Mouse (Mus musculus) layer of hippocampus, adult 8-10 months (tissue): Measurements from ENCODE around the gene Tspan18. TPM values are rescaled to one million over a fixed set of nuclear protein-coding genes. Genes with fewer than 3 reads are reported as not detected.

Experiments
- DNase-seq, 2 experiments: peaks; one replicate each; pipeline ENCODE4 v3.0.0; 2022; ENCODE audit warnings: low spot score in 2 of 2
- total RNA-seq, 4 experiments: library from RNA; stranded (reverse); gene quantifications; 2 replicates each; pipeline ENCODE4 v1.2.4; 2022

Gene Tspan18
- total RNA-seq, 4 experiments from 2014 or later: 20.9 to 31.4 (median 27.3) TPM

- DNase-seq: no peak
Measured at GRCm38 (mm10) chr2:93266565-93267169, 67.6 kb downstream of the Tspan18 start.

DNA sequence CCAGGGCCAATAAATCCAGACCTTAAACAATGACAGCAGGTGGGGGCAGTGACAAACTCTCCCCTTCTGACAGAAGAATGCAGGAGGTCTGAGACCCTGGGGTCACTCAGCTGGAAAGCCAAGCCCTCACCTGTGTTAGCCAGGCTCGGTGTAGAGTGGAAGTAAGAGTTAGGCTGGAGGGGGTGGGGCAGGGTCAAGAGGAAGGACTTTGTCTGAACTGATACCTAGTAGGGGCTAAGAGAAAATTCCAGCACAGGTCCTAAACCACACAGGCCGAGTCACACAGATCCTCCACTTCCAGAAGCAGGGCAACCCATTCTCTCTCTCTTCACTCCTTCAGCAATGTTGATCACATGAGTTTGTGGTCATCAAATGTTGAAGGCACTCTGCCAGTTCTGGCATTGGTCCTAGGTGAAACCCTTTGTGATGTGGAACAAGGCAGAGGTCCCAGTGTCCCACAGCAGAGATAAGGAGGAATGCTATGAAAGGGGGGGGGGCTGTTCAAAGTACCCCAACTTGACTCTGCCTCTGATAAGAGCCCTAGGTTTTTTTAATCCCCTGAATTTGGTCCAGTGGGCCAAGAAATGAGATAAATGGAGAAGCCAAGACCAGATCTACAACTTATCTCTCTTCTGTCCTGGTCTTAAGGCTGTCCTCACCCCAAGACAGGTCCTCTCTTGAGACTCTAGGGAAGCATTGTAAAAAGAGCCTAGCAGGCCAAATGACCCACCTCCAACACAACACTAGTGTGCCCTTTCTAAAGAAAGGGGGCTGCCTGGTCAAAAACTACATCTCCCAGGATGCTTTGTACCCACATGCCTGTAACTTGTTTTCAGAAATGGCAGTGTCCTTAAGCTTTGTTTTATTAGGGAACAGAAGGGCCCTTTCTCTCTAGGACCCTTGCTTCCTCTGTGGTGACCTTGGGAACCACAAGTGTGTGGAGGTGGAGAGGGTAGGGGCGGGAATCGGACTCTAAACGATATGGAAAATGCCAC lies 71.7 kb downstream of the Tspan18 start:
- DNase-seq: no peak

DNA sequence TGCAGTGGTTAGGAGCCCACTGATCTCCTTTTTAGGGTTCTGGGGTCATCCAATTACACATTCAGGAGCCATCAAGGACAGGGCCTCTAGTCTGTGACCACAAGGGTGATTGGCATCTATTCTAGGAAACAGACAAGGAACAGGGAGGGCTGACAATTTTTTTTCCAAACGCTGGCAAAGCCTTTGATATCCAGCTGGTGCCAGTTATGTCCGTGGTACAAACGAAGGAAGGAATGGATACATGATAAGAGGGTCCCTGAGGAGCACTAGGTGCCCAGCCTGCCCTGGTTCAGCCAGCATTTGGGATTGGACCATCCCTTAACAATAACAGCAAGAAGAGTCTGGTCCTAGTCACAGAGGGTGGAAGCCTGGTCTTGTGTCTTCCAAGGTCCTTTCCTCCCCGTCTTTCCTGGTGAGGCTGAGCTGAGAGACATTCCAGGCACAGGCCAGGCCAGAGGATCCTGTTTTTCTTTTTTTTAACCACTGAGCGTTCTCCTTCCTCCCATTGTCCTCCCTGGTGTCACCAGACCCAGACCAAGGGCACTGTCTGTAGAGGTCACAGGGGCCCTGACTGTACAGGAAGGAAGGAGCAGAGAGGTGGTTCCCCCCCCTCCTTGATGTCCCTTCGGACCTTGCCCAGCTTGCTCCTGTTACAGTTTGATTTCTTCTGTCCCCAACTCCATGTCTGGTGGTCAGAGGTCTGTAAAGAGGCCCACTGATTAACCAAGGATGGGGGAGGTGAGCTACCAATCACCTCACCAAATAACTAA lies 72.6 kb downstream of the Tspan18 start:
- no peak for DNase-seq

DNA sequence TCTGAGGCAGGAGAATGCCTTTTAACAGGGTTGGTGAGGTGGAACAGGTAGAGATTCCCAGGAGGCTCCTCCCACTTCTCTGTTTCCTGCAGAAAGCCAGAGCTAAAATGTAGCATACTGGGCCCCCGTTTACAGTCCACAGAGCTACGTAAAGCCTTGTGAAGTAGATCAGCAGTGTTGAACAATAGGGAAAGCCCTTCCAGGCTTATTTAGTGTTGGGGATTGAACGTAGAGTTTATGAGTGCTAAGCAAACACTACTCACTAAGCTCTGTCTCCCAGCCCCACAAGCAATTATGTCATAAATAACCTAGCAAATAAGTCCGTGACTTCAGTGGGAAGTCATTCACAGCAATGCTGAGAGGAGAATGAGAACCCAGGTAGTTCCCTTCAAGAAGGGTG lies 76.7 kb downstream of the Tspan18 start:
- no peak for DNase-seq

- no peak for DNase-seq
Measured at GRCm38 (mm10) chr2:93256735-93257405, 77.4 kb downstream of the Tspan18 start.

- peak; percentile 53 to 71 for DNase-seq
Measured at GRCm38 (mm10) chr2:93252356-93252755, 81.9 kb downstream of the Tspan18 start.

DNA sequence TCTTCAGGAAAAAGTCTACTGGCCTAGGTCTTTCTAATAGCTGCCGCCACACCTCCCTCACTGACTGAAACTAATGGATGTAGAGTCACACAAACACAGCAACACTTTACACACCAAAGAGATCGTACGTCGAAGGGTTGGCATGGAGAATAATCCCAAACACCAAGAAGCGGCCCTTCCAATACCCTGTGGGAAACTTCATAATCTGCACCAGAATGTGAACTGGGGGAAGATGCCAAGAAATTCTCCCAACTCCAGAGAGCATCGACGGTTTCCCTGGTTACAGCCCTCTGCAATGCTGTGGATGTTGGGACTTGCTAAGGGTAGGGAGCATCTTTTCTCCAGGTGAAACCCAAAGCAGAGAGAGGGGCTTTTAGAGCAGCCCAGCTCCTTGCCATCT lies 83.7 kb downstream of the Tspan18 start:
- DNase-seq: no peak

DNA sequence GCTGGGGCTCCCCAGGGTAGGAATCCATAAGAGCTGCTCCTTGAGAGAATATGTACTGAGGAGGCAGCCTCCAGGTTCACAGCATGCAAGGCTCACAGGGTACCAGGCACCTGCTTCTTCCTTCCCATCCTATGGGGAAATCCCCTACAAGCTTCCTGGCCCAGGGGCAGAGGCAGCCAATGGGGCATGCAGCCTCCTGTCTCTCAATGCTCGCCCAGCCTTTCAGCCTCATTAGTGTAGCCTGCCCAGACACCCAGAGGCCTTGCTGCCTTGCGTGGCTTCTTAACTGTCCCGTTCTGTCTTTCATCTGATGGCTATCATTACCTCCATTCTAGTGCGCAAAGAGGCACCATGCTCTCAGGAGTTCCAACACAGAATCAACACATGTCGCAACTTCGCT lies 85.2 kb downstream of the Tspan18 start:
- DNase-seq: no peak

DNA sequence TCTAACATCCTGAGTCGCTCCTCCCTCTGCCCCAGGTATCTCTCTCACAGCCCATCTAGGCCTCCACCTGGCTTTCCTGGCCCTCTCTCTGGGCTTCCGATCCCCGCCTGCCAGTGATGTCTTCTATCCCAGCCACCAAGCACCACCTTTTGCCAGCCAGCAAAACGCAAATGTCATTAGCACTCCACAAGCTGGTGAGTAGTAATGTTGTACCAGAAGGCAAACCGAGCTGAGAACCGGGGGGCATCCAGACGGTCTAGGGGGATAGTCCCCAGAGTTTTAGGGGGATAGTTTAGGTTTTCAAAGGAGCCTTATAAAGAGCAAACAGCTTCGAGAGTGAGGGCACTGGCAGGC lies 90.2 kb downstream of the Tspan18 start:
- peak in 1 of 2 experiments; percentile 17 for DNase-seq

- DNase-seq: no peak
Measured at GRCm38 (mm10) chr2:93243439-93244089, 90.7 kb downstream of the Tspan18 start.

- DNase-seq: no peak
Measured at GRCm38 (mm10) chr2:93242166-93242565, 92.1 kb downstream of the Tspan18 start.

- DNase-seq: no peak
Measured at GRCm38 (mm10) chr2:93238864-93239263, 95.4 kb downstream of the Tspan18 start.

DNA sequence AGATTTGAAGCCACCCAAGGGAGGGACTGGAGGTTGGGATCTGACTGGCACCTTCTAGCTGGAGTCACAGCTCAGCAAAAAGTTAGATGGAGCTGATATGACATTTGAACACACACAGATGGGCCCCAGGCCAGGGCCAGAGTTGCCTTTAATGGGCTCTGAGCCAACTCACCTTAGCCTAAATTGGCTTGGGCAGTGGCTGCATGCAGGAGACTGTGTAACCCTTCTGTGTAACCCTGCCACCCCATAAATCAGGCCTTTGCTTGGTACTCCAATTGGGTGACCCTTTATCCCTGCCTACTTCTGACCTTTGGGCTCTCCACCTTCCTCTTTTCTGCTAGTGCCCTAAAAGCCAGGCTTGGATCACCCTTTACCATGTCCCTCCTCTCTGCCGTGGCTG lies 97.2 kb downstream of the Tspan18 start:
- DNase-seq: no peak

DNA sequence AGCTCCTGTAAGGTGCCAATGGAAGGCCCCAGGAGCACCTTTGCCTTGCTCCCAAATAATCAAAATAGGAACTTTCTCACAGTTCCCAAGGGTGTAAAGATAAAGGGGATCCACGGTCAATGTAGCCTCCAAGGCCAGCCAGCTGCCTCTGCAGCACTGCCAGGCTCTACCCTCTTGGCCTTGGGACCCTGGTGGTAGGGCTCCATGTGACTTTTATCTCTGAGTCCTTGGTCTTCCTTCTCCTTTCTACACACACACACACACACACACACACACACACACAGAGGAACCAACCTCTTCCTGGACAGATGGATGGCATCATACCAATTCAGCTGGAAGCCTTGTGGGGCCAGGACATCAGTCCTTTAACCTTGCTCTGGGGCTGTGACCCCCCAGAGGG lies 102.2 kb downstream of the Tspan18 start:
- no peak for DNase-seq

DNA sequence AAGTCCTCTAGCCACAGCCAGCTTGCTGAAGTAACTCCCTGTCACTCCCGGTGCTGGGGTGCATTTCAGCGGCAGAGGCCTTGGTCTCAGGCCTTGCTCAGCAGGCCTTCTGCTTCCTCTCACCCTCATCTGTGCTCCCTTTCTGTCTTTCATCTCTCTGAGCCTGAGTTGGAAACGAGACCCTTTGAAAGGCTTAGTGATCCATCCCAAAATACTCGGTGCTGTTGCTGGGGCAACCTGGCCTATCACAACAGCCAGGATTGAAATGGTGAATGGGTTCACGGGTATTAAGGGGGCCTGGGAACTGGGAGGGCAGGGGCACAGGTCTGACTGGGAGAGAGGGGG lies 105.9 kb downstream of the Tspan18 start:
- no peak for DNase-seq

- DNase-seq: peak; percentile 39 to 50
Measured at GRCm38 (mm10) chr2:93227713-93228479, 106.4 kb downstream of the Tspan18 start.

DNA sequence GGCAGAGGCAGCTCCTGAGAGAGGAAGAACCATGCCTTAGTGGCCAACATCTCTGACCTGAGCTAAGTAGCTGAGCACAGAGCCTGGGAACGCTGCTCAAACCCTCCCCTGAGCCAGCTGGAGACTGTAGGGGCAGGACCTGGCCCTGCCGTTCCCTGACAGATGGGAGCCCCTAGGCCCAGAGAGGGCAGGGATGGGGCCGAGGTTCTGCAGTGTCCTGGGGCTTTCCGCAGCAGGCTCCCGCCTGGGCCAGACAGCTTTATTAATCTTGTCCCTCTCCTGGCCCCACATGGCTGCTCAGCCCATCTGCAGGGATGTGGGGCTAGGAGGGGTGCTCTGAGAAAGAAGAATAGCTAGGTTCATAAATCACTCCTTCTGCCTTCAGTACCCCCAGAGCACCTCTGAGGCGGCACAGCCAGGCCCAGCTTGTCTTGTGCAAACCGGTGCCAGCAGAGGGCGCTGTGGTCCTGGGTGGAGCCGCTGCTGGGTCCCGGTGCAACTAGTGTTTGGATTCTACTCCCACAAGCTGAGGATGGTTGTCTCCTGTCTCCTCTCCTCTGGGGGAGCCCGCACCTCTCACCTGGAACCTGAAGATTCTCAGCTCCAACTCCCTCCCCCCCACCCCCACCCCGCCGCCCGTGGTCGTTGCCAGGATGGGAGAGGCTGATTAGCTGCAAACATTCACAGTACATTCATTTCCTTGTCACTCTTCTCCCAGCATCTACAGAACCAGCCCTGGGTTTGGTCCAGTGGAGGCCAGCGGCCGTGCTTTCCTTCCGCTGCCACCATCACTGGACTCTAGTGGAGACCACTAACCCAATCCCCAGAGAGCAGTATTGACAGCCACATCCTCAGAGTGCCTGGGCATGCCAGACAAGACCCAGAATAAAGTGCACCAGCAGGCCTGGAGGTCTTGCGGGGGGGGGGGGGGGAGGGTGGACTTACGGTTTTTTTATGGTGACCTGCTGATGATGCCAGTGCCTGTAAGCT lies 107.4 kb downstream of the Tspan18 start:
- DNase-seq: peak; percentile 56 to 78

GRCm38 (mm10) chr2:93223463-93223862 lies 110.8 kb downstream of the Tspan18 start:
- no peak for DNase-seq

GRCm38 (mm10) chr2:93220447-93220846 lies 113.9 kb downstream of the Tspan18 start:
- no peak for DNase-seq
